Mouse (Mus musculus) erythroblast, embryonic 14.5 days (primary cell): ENCODE data around the gene Rdh8. TPM values are rescaled to one million over a fixed set of nuclear protein-coding genes. Genes with fewer than 3 reads are reported as not detected.
"Not testable (repeated sequence)": the region's sequence is repeated elsewhere in the genome, so short reads cannot be mapped to it uniquely, and the experiment has no call there.

Source experiments
- H3K27me3 ChIP-seq: 2 replicates; pipeline ENCODE4 v1.6.1; 2012; ENCODE audit warnings: inconsistent platforms; ENCODE audit not compliant: control insufficient read depth
- H3K36me3 ChIP-seq: 2 replicates; pipeline ENCODE4 v1.6.1; 2012; ENCODE audit warnings: mild to moderate bottlenecking, inconsistent platforms; ENCODE audit not compliant: control insufficient read depth
- H3K4me1 ChIP-seq: 2 replicates; pipeline ENCODE4 v1.6.1; 2012; ENCODE audit warnings: inconsistent platforms; ENCODE audit not compliant: control insufficient read depth
- H3K4me3 ChIP-seq: replicated peaks from 2 replicates; pipeline ENCODE3; 2012; ENCODE audit warnings: moderate library complexity, mild to moderate bottlenecking, inconsistent platforms
- H3K9me3 ChIP-seq: 2 replicates; pipeline ENCODE4 v1.6.1; 2012; ENCODE audit warnings: low read length, inconsistent platforms, mixed read lengths; ENCODE audit not compliant: control insufficient read depth
- GATA1 ChIP-seq: IDR thresholded peaks from 2 replicates; pipeline ENCODE4 v1.6.1; 2012; ENCODE audit warnings: low read length, inconsistent platforms, mixed read lengths
- TAL1 ChIP-seq: IDR thresholded peaks from 3 replicates; pipeline ENCODE4 v1.6.1; 2012; ENCODE audit warnings: low read length, inconsistent platforms, mixed read lengths
- polyA plus RNA-seq: library from polyadenylated mRNA; stranded (reverse); fragments of >175 nt; gene quantifications from 2 replicates; pipeline ENCODE4 v1.2.3, GENCODE M21; 2012

Rdh8 gene
- polyA plus RNA-seq, 1 experiment: not detected

- Histone ChIP-seq H3K4me1 (no peaks in the 10 kb centered on the region), H3K27me3 (peaks cover 7% of the 10 kb centered on the region), H3K36me3 (no peaks in the 10 kb centered on the region), H3K9me3 (no peaks in the 10 kb centered on the region), H3K4me3 (no peak overlapping the region)
- TF ChIP-seq GATA1: no peak
- no peak for TF ChIP-seq TAL1
These were observed 16.6 kb downstream of the Rdh8 start for GRCm38 (mm10) chr9:20834881-20835280.

GRCm38 (mm10) chr9:20835431-20835954 is 17.2 kb downstream of the Rdh8 start:
- not testable (repeated sequence) for H3K4me3 ChIP-seq, H3K27me3 ChIP-seq, H3K9me3 ChIP-seq, H3K4me1 ChIP-seq, H3K36me3 ChIP-seq

- Histone ChIP-seq H3K4me1 (no peaks in the 10 kb centered on the region), H3K27me3 (peaks cover 7% of the 10 kb centered on the region), H3K4me3 (no peak overlapping the region), H3K9me3 (no peaks in the 10 kb centered on the region), H3K36me3 (no peaks in the 10 kb centered on the region)
- TF ChIP-seq GATA1 (no peak), TAL1 (no peak)
These were observed 19.1 kb downstream of the Rdh8 start for GRCm38 (mm10) chr9:20837184-20837947.

- no peaks in the 10 kb centered on the region for H3K9me3 ChIP-seq
- peaks cover 2% of the 10 kb centered on the region; the same call in 1 of the 2 replicates for H3K27me3 ChIP-seq
- H3K4me1 ChIP-seq: no peaks in the 10 kb centered on the region
- TF ChIP-seq GATA1 (no peak), TAL1 (no peak)
- H3K36me3 ChIP-seq: no peaks in the 10 kb centered on the region
- H3K4me3 ChIP-seq: no peak overlapping the region
These were observed 20.6 kb downstream of the Rdh8 start for GRCm38 (mm10) chr9:20838931-20839330.

GRCm38 (mm10) chr9:20842211-20842610 is 23.9 kb downstream of the Rdh8 start:
- TF ChIP-seq TAL1 (no peak), GATA1 (no peak)
- no peaks in the 10 kb centered on the region for H3K4me1 ChIP-seq
- peaks cover 2% of the 10 kb centered on the region; the same call in 1 of the 2 replicates for H3K27me3 ChIP-seq
- H3K36me3 ChIP-seq: no peaks in the 10 kb centered on the region
- H3K9me3 ChIP-seq: no peaks in the 10 kb centered on the region
- no peak overlapping the region for H3K4me3 ChIP-seq

- no peaks in the 10 kb centered on the region for H3K36me3 ChIP-seq
- H3K4me3 ChIP-seq: no peak overlapping the region
- TF ChIP-seq TAL1 (no peak), GATA1 (no peak)
- no peaks in the 10 kb centered on the region for H3K9me3 ChIP-seq
- H3K27me3 ChIP-seq: peaks cover 2% of the 10 kb centered on the region; the same call in 1 of the 2 replicates
- H3K4me1 ChIP-seq: no peaks in the 10 kb centered on the region
These were observed 24.4 kb downstream of the Rdh8 start for GRCm38 (mm10) chr9:20842670-20843069.

- no peak for TF ChIP-seq TAL1
- TF ChIP-seq GATA1: no peak
- H3K27me3 ChIP-seq: peaks cover 2% of the 10 kb centered on the region; the same call in 1 of the 2 replicates
- no peak overlapping the region for H3K4me3 ChIP-seq
- H3K36me3 ChIP-seq: no peaks in the 10 kb centered on the region
- no peaks in the 10 kb centered on the region for H3K9me3 ChIP-seq
- H3K4me1 ChIP-seq: no peaks in the 10 kb centered on the region
These were observed 31.9 kb downstream of the Rdh8 start for GRCm38 (mm10) chr9:20850179-20850578.

- no peaks in the 10 kb centered on the region for H3K9me3 ChIP-seq
- TF ChIP-seq GATA1: no peak
- no peak for TF ChIP-seq TAL1
- peaks cover 2% of the 10 kb centered on the region for H3K4me1 ChIP-seq
- H3K27me3 ChIP-seq: 0 out of 2 replicates have a peak, but pooled peaks cover 2% of the 10 kb centered on the region
- H3K4me3 ChIP-seq: no peak overlapping the region
- no peaks in the 10 kb centered on the region for H3K36me3 ChIP-seq
These were observed 38.8 kb downstream of the Rdh8 start for GRCm38 (mm10) chr9:20857131-20857530.

GRCm38 (mm10) chr9:20859926-20860325 is 41.6 kb downstream of the Rdh8 start:
- Histone ChIP-seq H3K36me3 (no peaks in the 10 kb centered on the region), H3K27me3 (peaks cover 3% of the 10 kb centered on the region; the same call in 1 of the 2 replicates), H3K4me1 (peaks cover 3% of the 10 kb centered on the region), H3K4me3 (no peak overlapping the region), H3K9me3 (no peaks in the 10 kb centered on the region)
- TF ChIP-seq TAL1 (no peak), GATA1 (no peak)
